Mouse (Mus musculus) retina, adult 2 months (tissue): ENCODE data around the gene Arel1.
A peak's percentile ranks its signal among the peaks of the same experiment; 100 is the strongest.

Experiments used
- DNase-seq: peaks from one replicate; pipeline ENCODE4 v3.0.0-alpha.2; 2012; ENCODE audit warnings: low read depth, low spot score

The Arel1 gene

GRCm38 (mm10) chr12:84970428-84971096, at the start of gene Arel1, which contains the start of gene Fcf1:
Gene Arel1 (minus strand): TSS chr12:84970900.
Gene Fcf1 (plus strand): TSS chr12:84970897.
- DNase-seq = peak; percentile 83

- DNase-seq = no peak
Measured at GRCm38 (mm10) chr12:85012185-85012584, 41.5 kb upstream of the Arel1 start.

- no peak for DNase-seq
Measured at GRCm38 (mm10) chr12:85010541-85010940, 39.8 kb upstream of the Arel1 start.

GRCm38 (mm10) chr12:85009776-85010175, 39.1 kb upstream of the Arel1 start:
- no peak for DNase-seq

- DNase-seq = no peak
Measured at GRCm38 (mm10) chr12:85007021-85007420, 36.3 kb upstream of the Arel1 start.

- no peak for DNase-seq
Measured at GRCm38 (mm10) chr12:85006206-85006605, 35.5 kb upstream of the Arel1 start.

- no peak for DNase-seq
Measured at GRCm38 (mm10) chr12:84999053-84999452, 28.4 kb upstream of the Arel1 start.

GRCm38 (mm10) chr12:84996501-84997398, 26.1 kb upstream of the Arel1 start:
- DNase-seq = peak; percentile 8

GRCm38 (mm10) chr12:84996083-84996496, 25.4 kb upstream of the Arel1 start, which contains the start of gene Ylpm1:
Gene Ylpm1 (plus strand): TSS chr12:84996321.
- peak; percentile 98 for DNase-seq

GRCm38 (mm10) chr12:84995112-84995761, 24.5 kb upstream of the Arel1 start:
- DNase-seq = no peak

- DNase-seq = no peak
Measured at GRCm38 (mm10) chr12:84989456-84989855, 18.8 kb upstream of the Arel1 start.

- no peak for DNase-seq
Measured at GRCm38 (mm10) chr12:84979264-84979862, 8.7 kb upstream of the Arel1 start.

GRCm38 (mm10) chr12:84969656-84970427, 858 bp downstream of the Arel1 start:
- no peak for DNase-seq

- no peak for DNase-seq
Measured at GRCm38 (mm10) chr12:84968831-84969655, 1.7 kb downstream of the Arel1 start.

- DNase-seq = no peak
Measured at GRCm38 (mm10) chr12:84962606-84963005, 8.1 kb downstream of the Arel1 start.

- no peak for DNase-seq
Measured at GRCm38 (mm10) chr12:84958794-84959356, 11.8 kb downstream of the Arel1 start.

GRCm38 (mm10) chr12:84956317-84956716, 14.4 kb downstream of the Arel1 start:
- no peak for DNase-seq

- no peak for DNase-seq
Measured at GRCm38 (mm10) chr12:84952351-84952750, 18.3 kb downstream of the Arel1 start.

- DNase-seq = no peak
Measured at GRCm38 (mm10) chr12:84951531-84951930, 19.2 kb downstream of the Arel1 start.

- DNase-seq = no peak
Measured at GRCm38 (mm10) chr12:84950763-84951162, 19.9 kb downstream of the Arel1 start.
